Mouse (Mus musculus) spleen, postnatal 0 days (tissue): ENCODE measurements around the gene Plxna3. TPM values are rescaled to one million over a fixed set of nuclear protein-coding genes. Genes with fewer than 3 reads are reported as not detected.

ENCODE experiments used
- polyA plus RNA-seq: library from polyadenylated mRNA; unstranded; fragments of >200 nt; fragmentation: Nextera tagmentation; extraction: Ambion mirVana; gene quantifications from 2 replicates; pipeline ENCODE4 v1.2.1, GENCODE M21; 2015

Gene Plxna3
- polyA plus RNA-seq = 1.1 and 1.8 TPM in 2 replicates

GRCm38 (mm10) chrX:74328725-74329161 lies at the start of gene Plxna3:
Gene Plxna3 (plus strand): TSS chrX:74329066.

GRCm38 (mm10) chrX:74281732-74282394 lies 47.0 kb upstream of the Plxna3 start, which contains the start of the genes Taz and Dnase1l1:
Gene Taz (plus strand): TSS chrX:74281912.
Gene Dnase1l1 (minus strand): TSS chrX:74282337.

GRCm38 (mm10) chrX:74296538-74297448 lies 32.1 kb upstream of the Plxna3 start, which contains the start of gene Atp6ap1:
Gene Atp6ap1 (plus strand): TSS chrX:74297097.

GRCm38 (mm10) chrX:74304867-74305700 lies 23.8 kb upstream of the Plxna3 start, which contains the start of gene Gdi1:
Gene Gdi1 (plus strand): TSS chrX:74304998.

GRCm38 (mm10) chrX:74312540-74313464 lies 16.1 kb upstream of the Plxna3 start, which contains the start of gene Fam50a:
Gene Fam50a (plus strand): TSS chrX:74313033.

GRCm38 (mm10) chrX:74353467-74353770 lies 24.6 kb downstream of the Plxna3 start, which contains the start of gene Lage3:
Gene Lage3 (minus strand): TSS chrX:74353618.

GRCm38 (mm10) chrX:74372888-74373549 lies 44.2 kb downstream of the Plxna3 start, which contains the start of the genes Ubl4a and Slc10a3:
Gene Ubl4a (minus strand): TSS chrX:74373218.
Gene Slc10a3 (minus strand): TSS chrX:74373349.

GRCm38 (mm10) chrX:74392535-74393443 lies 63.9 kb downstream of the Plxna3 start, which contains the start of the genes Fam3a and Ikbkg:
Gene Fam3a (minus strand): TSS chrX:74393272.
Gene Ikbkg (plus strand): TSS chrX:74393290.

Other genes with a start within 250 kb of the Plxna3 start
- gene Opn1mw, start 201.6 kb upstream of the Plxna3 start, polyA plus RNA-seq = not detected in 2 replicates
- gene Mecp2, start 193.7 kb upstream of the Plxna3 start, polyA plus RNA-seq = 8.1 and 9.0 TPM in 2 replicates
- gene Tex28, start 161.2 kb upstream of the Plxna3 start, polyA plus RNA-seq = not detected in 2 replicates
- 0.05 TPM in 1 of 2 replicates, not detected in the other for gene Tktl1, start 151.8 kb upstream of the Plxna3 start, polyA plus RNA-seq
- gene Flna, start 79.2 kb upstream of the Plxna3 start, polyA plus RNA-seq = 107 and 134 TPM in 2 replicates
- gene Emd, start 74.4 kb upstream of the Plxna3 start, polyA plus RNA-seq = 14.7 and 15.4 TPM in 2 replicates
- gene Rpl10, start 58.3 kb upstream of the Plxna3 start, polyA plus RNA-seq = 740 and 747 TPM in 2 replicates
- gene Taz, start 47.2 kb upstream of the Plxna3 start, polyA plus RNA-seq = 42.8 and 48.5 TPM in 2 replicates
- gene Dnase1l1, start 46.7 kb upstream of the Plxna3 start, polyA plus RNA-seq = 27.8 and 31.3 TPM in 2 replicates
- 71.8 and 82.1 TPM in 2 replicates for gene Atp6ap1, start 32.0 kb upstream of the Plxna3 start, polyA plus RNA-seq
- 59.5 and 73.3 TPM in 2 replicates for gene Gdi1, start 24.1 kb upstream of the Plxna3 start, polyA plus RNA-seq
- 35.4 and 36.9 TPM in 2 replicates for gene Fam50a, start 16.0 kb upstream of the Plxna3 start, polyA plus RNA-seq
- 74.6 and 77.4 TPM in 2 replicates for gene Lage3, start 24.6 kb downstream of the Plxna3 start, polyA plus RNA-seq
- 46.3 and 50.9 TPM in 2 replicates for gene Ubl4a, start 44.2 kb downstream of the Plxna3 start, polyA plus RNA-seq
- gene Slc10a3, start 44.3 kb downstream of the Plxna3 start, polyA plus RNA-seq = 9.6 and 11.5 TPM in 2 replicates
- gene Fam3a, start 64.2 kb downstream of the Plxna3 start, polyA plus RNA-seq = 10.6 and 14.6 TPM in 2 replicates
- gene Ikbkg, start 64.2 kb downstream of the Plxna3 start, polyA plus RNA-seq = 11.6 and 14.1 TPM in 2 replicates
- 49.6 and 52.9 TPM in 2 replicates for gene G6pdx, start 100.1 kb downstream of the Plxna3 start, polyA plus RNA-seq
- gene Gm6880, start 152.3 kb downstream of the Plxna3 start, polyA plus RNA-seq = not detected in 2 replicates
- gene Olfr1326-ps1, start 245.8 kb downstream of the Plxna3 start, polyA plus RNA-seq = not detected in 2 replicates